Mouse (Mus musculus) heart, adult 18-20 months (tissue): ENCODE data around the gene Adgrf1. TPM values are rescaled to one million over a fixed set of nuclear protein-coding genes. Genes with fewer than 3 reads are reported as not detected.
"Not testable (repeated sequence)": the region's sequence is repeated elsewhere in the genome, so short reads cannot be mapped to it uniquely, and the experiment has no call there.

Source experiments
- DNase-seq, 2 experiments: peaks; one replicate each; pipeline ENCODE4 v3.0.0; 2021 to 2022; ENCODE audit warnings: mixed read lengths in 1 of 2
- total RNA-seq, 2 experiments: library from RNA; stranded (reverse); gene quantifications; 2 replicates each; pipeline ENCODE4 v1.2.3; 2021

The Adgrf1 gene
- total RNA-seq, 2 experiments from 2014 or later: not detected

DNA sequence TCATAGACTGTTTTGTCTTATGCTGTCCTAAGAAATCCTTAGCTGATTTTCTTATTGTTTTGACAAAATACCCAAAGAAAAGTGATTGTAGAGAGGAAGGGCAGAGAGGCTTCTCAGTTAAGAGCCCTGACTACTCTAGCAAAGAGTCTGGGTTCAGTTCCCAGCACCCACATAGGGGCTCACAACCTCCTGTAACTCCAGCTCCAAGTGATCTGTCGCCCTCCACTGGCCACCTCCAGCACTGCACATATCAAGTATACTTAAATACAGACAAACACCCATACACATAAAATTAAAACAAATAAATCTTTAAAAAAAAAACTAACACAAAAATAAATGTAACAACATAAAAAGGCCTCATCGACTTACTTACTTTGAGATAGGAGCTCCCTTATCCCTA, 3.5 kb upstream of the Adgrf1 start:
- DNase-seq: no peak

DNA sequence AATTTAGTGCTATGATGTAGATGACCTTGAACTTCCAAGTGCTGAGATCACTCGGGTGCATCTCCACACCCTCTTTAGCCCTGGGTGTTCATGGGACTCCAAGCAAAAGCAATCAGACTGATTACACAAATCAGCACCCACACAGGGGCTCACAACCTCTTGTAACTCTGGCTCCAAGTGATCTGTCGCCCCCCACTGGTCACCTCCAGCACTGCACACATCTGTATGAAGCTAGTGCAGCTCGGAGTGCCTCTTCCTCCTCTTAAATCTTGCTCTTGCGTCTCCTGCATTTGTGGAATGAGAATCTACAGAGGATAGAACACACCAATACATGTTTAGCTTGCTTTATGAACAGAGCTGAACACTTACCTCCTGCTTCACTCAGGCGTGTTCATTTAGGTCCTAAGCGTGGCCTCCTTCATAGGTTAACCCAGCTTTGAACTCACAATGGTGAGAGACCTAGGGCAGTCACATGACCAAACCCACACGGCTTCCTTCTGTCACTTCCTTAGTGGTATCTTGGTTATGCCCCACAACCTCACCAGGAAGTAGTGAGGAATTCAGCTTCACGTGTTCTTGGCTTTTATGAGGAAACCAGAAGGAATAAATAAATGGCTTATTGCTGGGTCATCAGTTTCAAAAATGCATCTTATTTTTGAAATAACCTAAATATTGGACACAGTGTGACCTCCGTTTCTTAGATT, 2.9 kb upstream of the Adgrf1 start:
- DNase-seq: no peak

DNA sequence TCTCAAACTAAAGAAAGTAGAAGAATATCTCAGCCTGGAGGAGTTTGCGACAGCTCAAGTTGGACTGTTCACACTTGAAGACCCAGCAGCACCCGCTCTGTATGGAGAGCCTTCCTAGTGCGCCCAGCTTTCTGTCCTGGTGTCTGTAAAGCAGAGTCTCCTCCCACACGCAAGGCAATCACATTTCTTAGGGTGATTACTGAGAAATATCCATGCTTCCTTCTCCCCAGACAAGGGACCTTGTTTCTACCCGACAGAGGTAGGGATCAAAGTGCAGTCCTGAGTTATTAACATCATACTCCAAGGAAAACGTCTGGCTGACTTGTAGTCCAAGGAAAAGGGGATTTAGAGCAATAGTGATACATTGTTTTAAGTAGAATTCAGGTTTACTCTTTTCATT, 6.1 kb downstream of the Adgrf1 start:
- DNase-seq: no peak

DNA sequence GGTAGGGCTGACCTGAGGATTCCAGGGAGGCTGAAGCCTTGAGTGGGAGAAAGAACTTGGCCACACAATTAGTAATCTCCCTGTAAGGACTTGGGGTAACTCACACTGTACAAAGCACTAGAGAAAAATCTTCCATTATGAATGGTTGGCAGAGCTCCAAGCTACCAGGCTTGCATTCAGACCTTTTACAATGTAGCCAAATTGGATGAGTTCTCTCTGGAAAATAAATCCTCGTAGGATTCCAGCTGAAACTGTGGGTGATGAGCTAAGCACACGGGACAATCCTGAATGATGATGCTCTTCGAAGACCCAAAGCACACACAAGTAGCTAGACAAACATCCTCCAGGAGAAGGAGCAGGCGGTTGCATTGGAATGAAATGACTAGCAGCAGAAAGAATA, 7.1 kb downstream of the Adgrf1 start:
- no peak for DNase-seq

DNA sequence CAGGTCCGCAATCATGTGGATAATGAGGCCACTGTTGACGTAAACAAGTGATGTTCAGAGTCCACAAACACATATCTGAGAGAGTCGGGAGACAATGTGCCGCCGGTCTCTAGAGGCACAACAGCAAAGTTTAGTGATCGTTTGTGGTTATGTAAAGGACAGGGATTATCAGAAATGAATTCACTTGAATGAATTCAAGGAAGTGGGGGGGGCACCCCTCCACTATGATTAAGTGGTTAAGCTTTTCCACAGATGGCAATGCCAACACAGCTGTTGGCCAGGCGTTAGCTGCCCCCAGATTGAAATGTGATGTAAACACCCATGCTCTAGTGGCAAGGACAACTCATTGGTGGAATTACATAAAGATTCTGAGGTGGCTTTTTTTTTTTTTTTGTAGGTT, 9.5 kb downstream of the Adgrf1 start:
- peak in 1 of 2 experiments; percentile 22 for DNase-seq

DNA sequence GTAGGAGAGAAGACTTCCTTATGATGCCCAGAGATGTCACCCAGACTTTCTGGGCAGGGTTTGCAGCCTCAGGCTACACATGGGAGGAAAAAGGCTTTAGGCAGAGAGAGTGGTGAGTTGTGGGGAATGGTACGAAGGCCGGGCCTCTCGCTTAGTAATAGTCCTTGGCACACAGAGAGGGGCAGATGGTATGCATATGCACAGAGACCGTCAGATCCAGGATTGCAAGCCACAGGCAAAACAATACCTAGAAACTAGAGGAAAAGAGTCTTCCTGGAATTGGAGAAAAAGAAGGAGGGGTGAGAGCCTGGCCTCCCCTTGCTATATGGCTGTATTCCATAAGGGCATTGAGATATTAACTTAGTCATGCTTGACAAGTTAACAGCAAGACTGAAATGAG, 12.2 kb downstream of the Adgrf1 start:
- no peak for DNase-seq

DNA sequence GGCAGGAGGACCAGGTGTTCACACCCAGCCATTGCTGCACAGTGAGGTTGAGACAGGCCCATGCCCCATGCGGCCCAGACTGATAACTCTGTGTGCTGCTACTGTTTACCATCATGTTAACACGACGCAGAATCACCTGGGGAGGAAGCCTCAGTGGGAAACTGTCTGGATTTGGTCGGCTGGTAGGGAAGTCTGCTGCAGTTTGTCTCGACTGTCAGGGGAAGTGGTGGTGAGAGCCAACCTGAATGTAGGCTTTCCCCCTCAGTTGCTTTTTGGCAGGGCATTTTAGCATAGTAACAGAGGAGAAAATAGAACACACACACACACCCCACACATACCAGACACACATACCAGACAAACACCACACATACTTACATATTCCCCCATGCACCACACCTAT, 12.7 kb downstream of the Adgrf1 start:
- no peak for DNase-seq

DNA sequence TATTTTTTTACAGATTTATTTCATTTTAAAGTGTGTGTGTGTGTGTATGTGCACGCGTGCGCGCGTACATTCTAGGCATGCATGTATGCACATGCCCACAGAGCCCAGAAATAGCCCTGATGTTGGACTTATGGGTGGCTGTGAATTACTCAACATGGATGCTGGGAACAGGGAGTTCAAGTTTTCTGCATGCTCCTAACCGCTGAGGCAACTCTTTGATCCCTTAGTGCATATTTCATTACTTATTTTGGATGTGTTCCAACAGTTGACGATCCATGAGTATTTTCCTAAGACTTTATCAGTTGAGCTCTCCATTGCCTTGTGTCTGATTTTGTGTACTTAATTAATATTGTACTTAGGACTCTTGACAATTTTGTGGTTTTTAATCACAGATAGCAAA, 29.4 kb downstream of the Adgrf1 start:
- DNase-seq: no peak

DNA sequence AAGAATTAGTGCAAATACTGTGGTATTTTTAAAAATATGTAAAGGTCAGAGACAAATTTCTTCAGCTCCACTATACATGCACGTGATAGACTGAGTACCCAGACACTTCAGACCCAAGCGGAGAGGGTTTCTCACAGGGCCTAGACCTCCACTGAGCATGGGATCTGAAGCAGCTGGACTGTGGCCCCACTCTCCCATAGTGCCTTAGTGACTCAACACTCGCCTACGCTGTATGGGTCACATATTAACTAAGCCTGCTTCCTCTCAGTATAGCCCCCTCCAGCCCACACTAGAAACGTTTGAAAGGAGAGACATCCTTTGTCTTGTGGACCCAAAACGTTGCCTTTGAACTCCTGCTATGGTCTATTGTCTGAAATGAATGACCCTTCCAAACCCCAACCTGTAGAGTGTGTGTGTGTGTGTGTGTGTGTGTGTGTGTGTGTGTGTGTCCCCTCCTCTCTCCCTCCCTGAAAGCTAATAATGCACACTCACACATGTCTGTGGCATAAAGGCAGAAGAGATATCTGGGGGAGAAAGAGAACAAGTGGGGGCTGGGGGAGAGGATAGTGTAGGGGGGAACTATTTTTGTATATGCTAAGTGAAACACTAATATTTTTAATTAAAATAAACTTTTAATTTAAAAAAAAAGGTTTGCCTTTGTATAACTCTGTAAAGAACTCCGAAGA, 56.0 kb downstream of the Adgrf1 start:
- DNase-seq: no peak

DNA sequence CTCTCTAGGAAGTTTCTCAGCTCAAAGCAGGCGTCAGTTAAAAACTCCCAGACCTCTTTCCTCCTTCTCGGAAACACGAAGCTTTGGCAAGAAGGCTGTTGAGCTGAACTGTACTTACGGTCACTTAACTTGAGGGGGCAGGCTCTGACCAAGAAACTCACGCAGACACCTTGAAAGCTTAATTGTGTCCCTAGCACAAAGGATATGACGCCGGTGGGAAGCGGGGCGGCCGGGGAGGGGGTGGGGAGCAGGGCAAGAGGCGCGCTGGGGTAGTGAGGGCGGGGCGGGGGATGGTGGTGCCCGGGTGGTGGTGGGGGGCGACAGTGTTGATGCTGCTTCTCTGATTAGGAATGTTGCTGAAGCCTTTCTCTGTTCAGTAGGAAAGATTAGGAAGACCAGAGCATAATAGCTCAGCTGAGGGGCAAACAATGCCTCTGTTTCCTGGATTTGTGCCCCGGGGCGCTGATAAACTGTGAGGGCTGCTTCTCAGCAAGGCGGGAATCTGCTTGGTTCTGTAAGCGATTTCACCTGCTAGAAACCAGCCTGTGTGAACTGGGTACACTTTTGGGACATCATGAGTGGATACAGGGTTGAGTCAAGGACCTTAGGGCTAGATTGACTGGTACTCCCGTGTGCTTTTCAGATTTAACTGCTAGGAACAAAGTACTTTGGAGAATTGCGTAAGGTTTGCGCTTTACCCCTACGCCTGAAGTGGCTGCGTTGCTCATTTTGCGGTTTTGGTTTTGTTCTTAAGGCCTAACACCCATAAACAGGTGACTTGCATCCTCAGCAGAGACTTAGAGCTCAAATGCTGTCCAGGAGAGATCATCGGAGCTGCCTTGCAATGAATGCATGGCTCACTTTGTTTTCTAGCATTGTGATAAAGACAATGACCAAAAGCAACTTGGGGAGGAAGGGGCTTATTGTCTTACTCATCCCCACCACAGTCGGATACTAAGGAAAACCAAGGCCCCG, 56.9 kb downstream of the Adgrf1 start:
- peak; percentile 73 to 81 for DNase-seq

DNA sequence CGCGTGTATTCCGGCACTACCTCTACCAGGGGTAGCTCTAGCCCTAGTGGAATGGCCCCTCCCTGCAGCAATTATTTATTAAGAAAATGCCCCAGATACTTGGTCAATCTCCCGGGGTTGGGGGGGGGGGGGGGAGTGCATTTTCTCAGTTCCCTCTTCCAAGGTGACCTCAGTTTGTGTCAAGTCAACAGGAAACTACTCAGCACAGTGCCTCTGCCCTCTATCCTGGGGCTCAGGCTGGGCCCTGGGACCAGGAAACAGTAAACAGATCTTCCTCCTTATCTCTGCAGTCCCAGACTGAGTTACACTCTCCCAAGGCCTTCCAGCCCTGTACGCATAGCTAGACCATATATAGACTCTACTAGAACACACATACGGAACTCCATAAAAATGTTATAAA, 57.7 kb downstream of the Adgrf1 start:
- DNase-seq: no peak

DNA sequence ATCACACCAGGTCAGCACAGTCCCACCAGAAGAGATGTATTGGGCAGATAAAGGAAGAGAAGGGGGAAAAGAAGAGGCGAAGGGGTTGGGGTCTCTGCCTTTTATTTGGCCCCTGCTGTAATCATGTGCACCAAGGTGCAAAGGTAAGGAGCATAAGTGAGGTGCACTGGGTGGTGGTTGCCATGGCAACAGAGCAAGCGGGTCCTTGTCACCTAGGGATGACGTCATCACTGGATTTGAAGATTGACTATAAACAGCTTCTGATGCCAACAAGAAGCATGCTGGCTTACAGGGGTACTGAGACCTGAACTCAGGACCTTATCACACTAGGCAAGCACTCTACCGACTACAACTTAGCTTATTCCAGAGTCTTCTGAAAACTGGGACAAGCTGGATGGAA, 59.1 kb downstream of the Adgrf1 start:
- no peak for DNase-seq

DNA sequence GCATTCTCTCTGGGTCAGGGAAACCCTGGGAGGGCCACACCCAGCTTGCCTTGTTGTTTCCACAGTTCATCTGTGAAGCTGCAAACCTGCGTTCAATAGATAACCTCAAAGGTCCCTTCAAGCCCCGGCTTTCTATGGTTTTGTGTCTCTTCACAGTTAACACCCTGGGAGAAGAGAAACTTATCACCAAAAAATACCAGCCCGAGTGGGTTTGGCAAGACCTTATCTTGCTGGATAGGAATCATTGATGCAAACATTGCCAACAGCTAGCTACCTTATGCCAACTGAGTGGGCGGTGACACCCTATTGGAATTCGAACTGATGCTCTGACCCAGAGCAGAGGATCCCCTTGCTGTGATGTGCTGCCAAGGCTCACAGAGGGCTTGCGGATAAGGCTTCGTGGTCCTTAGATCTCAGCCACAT, 59.6 kb downstream of the Adgrf1 start:
- DNase-seq: peak; percentile 24 to 43

DNA sequence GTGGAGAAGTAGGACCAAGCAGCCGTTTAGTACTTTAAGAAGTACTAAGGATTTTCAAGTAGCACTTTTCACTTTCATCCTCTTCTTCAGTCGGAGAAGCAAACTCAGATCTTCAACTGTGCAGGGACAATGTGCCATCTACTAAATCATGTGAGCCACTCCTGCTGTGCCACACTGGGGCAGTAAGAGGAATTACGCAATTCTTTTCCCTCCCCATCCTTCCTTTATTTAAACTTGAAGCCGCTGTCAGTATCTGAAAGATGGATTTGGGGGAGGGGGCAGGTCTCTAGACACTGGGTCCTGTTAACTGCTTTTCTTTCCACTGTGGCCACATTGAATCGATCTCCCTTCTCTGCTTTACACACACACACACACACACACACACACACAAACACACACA, 62.6 kb downstream of the Adgrf1 start:
- DNase-seq: no peak

DNA sequence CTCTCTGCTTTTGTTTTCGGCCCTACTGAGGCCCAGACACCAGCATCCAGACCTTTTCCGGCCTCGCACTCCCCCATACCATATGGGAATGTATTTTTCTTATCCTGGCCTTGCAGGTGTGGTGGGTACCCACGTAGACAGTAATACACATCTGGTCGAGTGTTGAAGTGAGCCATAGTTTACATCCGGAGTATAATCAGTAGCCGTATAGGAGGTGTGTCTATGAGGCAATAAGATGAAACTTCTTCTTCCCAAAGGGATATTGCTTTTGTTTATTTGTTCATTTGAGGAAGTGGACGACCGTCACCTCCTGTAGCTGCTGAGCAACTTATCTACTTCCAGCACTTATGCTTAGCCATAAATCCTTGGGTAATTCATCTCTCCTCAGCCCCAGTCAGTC, 63.9 kb downstream of the Adgrf1 start:
- DNase-seq: no peak

DNA sequence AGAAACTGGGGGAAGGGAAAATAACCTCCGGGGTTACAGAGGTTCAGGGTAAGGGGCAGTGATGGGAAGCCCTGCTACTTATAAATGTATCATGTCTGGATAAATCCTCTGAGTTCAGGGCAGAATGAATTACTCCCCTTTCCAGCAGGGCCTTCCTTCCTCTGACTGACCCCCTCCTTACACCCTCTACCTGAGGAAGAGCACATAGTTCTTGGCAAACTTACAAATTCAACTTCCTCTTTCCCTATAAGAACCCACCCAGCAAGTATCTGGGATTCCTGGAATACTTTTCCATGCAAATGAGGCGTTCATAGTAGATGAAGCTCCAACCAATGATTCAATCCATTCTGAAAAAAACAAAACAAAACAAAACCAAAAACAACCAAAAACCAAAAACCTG, 67.5 kb downstream of the Adgrf1 start:
- DNase-seq: peak in 1 of 2 experiments; percentile 61

DNA sequence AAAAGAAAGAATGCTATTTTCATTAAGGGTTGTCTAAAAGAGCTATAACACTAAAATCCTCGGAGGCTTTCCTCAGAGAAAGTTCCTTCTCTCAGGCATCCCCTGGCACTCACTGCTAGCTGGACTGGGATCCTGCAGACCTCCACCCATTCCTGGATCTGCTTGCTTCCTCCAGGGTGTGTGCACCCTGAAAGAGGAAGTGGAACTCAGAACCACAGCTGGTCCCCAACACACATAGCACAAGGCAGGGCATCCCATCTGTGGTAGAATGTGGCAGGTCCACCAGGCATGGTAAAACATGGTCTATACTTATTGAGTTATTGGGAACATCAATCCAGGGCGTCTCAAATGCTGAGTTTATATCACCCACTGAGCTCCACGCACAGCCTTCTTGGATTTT, 68.2 kb downstream of the Adgrf1 start:
- DNase-seq: peak in 1 of 2 experiments; percentile 59

DNA sequence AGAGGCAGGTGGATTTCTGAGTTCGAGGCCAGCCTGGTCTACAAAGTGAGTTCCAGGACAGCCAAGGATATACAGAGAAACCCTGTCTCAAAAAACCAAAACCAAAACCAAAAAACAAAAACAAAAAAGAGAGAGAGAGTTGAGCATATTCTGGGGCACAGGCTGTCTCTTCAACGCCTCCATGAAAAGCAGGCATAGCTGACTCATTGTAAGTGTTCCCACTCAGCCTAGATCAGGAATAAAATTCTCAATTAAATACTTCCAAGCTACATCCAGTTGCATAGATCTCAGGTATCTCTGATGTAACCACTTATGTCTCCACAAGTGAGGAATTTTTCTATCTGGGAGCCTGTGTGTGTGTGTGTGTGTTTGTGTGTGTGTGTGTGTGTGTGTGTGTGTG, 76.4 kb downstream of the Adgrf1 start:
- not testable (repeated sequence) for DNase-seq

DNA sequence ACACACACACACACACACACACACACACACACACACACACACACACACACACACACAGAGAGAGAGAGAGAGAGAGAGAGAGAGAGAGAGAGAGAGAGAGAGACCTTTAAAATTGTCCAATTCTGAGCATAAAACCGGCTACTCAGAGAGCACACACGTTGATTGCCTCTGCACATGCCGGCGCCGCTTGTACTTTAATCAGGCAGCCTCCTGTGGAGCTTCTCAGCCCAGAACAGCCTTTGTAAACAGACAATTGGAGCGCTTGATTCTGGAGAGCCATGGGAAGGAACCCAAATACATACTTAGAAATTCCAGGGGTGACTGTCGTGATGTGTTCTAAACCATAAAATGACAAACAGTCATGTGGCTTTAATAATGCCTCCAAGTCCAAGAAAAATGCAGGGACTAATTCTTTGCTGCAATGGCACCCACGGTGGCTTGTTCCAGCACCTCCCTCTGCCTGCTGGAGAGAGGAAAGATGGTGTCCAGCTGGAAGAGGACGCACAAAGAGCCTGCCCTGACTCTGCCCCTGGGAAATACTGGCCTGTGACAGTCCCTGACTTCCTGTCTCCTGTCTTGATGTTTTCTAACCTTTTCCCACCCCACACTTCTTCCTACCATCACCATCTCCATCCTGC, 87.9 kb downstream of the Adgrf1 start:
- no peak for DNase-seq

DNA sequence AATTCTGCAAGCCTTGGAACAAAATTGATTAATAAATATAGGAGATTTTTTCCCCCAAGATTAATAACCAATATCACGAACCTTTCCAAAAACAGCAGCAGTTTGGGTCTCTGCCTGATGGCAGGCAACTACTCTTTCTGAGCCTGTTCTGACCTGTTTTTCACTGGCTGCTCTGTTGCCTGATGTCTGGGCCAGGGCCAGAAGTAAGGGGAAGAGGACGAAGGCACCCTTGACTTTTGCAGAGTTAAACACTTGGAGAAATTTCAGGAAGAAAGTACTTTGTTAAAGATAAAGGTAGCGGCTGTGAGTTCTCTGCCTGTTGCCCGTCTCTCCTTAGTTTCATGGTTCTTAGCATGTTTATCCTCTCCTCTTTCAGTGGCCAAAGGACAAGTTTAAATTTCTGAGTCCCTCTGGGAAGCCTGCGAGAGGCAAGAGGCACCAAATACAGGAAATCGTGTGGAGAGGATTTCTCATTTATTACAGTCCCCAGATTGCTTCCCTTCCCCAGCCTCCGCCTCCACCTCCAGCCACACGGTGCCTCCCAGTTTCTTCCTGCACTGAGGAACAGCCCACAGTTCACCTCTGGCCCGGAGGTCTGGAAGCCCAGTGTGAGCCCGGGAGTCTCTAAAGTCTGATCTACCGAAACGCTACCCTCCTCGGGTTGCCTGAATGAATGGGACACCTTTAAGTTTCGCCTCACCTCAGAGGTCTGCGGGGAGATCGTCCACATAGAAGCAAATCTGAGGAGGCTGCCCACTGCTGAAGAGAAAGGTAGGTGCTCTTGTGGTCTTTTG, 89.9 kb downstream of the Adgrf1 start, which contains the start of gene Adgrf5:
Gene Adgrf5 (plus strand): TSS at position 626 of the 794 bp plus-strand sequence.
- DNase-seq: peak; percentile 75 to 87

DNA sequence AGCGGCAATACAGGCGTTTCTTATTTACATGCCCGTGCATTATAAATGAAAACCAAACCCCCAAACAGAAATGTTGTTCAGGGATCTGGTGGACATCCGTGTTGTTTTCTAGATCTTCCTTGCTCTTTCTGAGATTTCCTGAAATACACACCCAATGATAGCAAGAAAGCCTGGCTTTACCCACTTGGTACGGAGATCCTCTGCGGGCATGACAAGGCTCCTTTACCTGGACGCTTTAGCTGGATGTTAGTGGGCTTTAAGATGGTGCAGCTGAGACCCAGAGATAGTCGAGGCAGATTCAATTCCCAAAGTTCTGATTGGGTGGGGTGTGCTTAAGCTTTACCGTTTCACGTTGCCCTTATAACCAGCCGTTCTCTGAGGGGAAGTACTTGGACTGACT, 90.9 kb downstream of the Adgrf1 start:
- DNase-seq: no peak
